Mouse (Mus musculus): ENCODE measurements around the gene Mical3.

Gene Mical3

DNA sequence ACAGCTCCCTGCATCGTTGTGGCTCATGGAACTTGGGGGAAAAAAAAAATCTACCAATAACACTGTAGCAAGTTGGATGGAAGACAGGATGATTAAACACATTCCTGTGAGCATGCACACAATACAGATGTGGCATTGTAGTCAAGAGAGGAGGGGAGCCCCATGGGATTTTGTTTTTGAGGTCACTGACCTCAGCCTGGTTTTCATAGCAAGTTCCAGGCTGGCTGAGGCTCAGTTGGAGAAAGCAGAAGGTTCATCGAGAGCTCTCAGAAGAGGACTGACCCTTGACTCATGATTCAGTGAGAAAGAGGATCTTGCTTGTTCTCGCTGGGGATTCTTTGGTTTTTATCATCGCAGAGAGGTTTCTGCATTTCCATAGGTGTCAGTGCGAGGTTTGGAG, 4.1 kb upstream of the Mical3 start:
- H3K27me3 ChIP-seq (ENCODE audit: control insufficient read depth, insufficient read depth, low read length, poor library complexity, severe bottlenecking) = no peaks in the 10 kb centered on the region; the same call in 1 of the 2 replicates
- DNase-seq (ENCODE audit: low read depth, low spot score) = no peak
- no peaks in the 10 kb centered on the region for H3K36me3 ChIP-seq (ENCODE audit: control insufficient read depth, insufficient read depth, low read length, poor library complexity, severe bottlenecking)

DNA sequence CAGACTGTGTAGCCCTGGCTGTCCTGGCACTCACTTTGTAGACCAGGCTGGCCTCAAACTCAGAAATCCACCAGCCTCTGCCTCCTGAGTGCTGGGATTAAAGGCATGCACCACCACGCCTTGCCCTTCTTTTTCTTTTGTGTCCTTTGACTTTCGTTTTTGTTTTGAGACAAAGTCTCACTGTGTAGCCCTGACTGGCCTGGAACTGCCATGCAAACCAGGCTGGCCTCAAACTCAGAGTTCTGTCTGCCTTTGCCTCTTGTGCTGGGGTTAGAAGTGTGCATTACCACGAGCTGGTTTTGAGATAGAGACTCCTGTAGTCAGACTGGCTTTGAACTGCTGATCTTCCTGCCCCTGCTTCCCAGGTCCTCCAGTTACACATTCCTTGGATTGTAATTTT, 3.5 kb upstream of the Mical3 start:
- H3K36me3 ChIP-seq (ENCODE audit: control insufficient read depth, insufficient read depth, low read length, poor library complexity, severe bottlenecking) = no peaks in the 10 kb centered on the region

DNA sequence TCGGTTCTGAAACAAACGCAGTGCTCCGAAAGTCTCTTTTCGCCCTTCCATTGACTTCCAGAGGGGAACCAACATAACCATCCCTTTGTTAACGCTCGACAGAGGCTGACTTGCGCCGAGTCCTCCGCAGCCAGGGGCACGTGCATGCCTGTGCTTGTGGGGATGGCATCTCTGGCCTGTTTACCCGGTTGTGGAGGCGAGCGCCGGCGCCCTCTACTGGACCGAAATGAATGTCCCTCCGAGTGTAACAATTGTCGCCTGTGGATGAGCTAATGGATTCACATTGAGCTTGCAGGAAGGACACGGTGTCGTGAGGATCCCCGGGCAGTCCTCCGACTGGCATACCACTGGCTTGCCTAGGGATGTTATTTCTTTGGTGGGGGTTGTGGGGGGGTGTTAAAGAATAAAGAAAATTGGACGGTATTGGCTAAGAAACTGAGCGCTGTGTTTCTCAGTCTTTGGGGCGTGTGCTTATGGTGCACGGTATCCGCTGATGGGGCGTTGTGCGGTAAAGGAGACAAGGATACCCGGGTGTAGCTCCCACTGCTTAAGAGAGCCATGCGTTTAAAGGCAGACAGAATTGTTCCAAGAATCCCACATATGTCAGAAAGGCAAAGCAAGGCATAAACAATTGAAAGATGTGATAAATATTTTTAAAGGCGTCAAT, 627 bp downstream of the Mical3 start:
- H3K36me3 ChIP-seq (ENCODE audit: control insufficient read depth, insufficient read depth, low read length, poor library complexity, severe bottlenecking) = no peaks in the 10 kb centered on the region
- no peaks in the 10 kb centered on the region; the same call in 1 of the 2 replicates for H3K27me3 ChIP-seq (ENCODE audit: control insufficient read depth, insufficient read depth, low read length, poor library complexity, severe bottlenecking)
- DNase-seq (ENCODE audit: low read depth, low spot score) = peak; percentile 89

More for the DNA sequence above, 3.5 kb upstream of the Mical3 start:
- DNase-seq (ENCODE audit: low read depth, low spot score) = no peak
- no peaks in the 10 kb centered on the region; the same call in 1 of the 2 replicates for H3K27me3 ChIP-seq (ENCODE audit: control insufficient read depth, insufficient read depth, low read length, poor library complexity, severe bottlenecking)

DNA sequence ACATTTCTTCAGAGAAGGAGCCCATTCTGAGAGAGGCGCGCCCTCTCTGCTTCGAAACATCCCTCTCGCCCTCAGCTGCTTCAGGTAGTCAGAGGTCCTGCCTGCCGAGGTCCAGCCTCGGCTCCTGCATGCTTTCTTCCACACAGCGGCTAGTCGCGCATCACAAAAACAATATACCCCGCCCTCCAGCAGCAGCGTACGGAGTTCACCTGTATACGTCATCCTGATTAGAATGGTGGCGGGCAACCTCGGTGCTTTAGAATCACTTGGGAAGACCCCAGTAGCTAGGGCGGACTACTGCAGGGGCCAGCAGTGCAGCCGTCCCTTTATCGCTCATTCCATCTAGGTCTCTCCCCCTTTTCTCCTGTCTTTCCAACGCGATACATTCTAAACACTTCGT, 1.3 kb downstream of the Mical3 start:
- no peaks in the 10 kb centered on the region for H3K36me3 ChIP-seq (ENCODE audit: control insufficient read depth, insufficient read depth, low read length, poor library complexity, severe bottlenecking)
- H3K27me3 ChIP-seq (ENCODE audit: control insufficient read depth, insufficient read depth, low read length, poor library complexity, severe bottlenecking) = no peaks in the 10 kb centered on the region; the same call in 1 of the 2 replicates
- DNase-seq (ENCODE audit: low read depth, low spot score) = no peak

DNA sequence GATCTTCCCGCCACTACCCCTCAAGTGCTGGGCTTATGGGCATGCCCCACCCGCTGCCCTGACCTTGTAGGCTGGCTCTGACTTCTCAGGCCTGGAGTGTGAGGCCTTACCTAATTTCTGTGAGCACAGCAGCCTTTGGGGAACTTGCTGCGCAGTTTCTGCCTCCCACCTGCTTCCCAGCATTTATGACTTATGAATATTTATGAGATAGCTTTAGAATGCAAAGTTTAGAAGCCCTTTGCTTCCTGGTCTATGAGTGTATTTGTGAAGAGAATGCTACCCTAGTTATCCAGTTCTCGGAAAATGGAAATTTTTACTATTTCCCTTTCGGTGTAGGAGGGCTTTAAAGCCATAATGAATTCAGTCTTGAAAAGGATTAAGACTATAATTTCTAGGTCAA, 2.1 kb downstream of the Mical3 start:
- no peak for DNase-seq (ENCODE audit: low read depth, low spot score)
- H3K36me3 ChIP-seq (ENCODE audit: control insufficient read depth, insufficient read depth, low read length, poor library complexity, severe bottlenecking) = no peaks in the 10 kb centered on the region
- H3K27me3 ChIP-seq (ENCODE audit: control insufficient read depth, insufficient read depth, low read length, poor library complexity, severe bottlenecking) = no peaks in the 10 kb centered on the region; the same call in 1 of the 2 replicates

DNA sequence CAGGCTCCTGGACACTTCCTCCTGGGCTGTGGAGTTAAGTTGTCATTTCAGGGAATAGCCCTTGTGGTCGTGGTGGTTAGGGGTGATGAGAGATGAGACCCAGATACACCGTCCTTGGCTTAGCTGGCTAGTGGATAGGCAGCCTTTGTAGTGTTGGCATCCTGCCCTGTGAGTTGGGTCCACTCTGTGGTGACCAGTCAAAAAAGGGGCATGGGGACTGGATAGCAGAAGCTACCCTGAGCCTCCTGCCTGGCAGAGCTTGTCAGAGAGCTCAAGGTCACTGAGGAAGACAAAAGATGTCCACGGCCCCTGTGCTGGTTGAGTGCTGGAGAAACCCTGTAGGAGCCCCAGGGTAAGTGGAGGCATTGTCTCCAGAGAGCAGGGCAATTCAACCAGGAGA, 3.1 kb downstream of the Mical3 start:
- Histone ChIP-seq H3K36me3 (ENCODE audit: control insufficient read depth, insufficient read depth, low read length, poor library complexity, severe bottlenecking) (no peaks in the 10 kb centered on the region), H3K27me3 (ENCODE audit: control insufficient read depth, insufficient read depth, low read length, poor library complexity, severe bottlenecking) (no peaks in the 10 kb centered on the region)
- no peak for DNase-seq (ENCODE audit: low read depth, low spot score)

DNA sequence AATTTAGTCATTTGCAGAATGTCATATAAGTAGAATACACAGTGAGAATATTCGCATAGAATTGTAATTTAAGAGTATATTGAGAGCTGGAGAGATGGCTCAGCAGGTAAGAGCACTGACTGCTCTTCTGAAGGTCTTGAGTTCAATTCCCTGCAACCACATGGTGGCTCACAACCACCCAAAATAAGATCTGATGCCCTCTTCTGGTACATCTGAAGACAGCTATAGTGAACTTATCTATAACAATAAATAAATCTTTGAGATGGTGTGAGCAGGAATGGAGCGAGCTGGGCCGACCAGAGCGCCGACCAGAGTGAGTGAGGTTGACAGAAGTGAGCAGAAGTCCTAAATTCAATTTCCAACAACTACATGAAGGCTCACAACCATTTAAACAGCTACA, 4.6 kb downstream of the Mical3 start:
- no peaks in the 10 kb centered on the region for H3K36me3 ChIP-seq (ENCODE audit: control insufficient read depth, insufficient read depth, low read length, poor library complexity, severe bottlenecking)
- no peaks in the 10 kb centered on the region for H3K27me3 ChIP-seq (ENCODE audit: control insufficient read depth, insufficient read depth, low read length, poor library complexity, severe bottlenecking)
- no peak for DNase-seq (ENCODE audit: low read depth, low spot score)

DNA sequence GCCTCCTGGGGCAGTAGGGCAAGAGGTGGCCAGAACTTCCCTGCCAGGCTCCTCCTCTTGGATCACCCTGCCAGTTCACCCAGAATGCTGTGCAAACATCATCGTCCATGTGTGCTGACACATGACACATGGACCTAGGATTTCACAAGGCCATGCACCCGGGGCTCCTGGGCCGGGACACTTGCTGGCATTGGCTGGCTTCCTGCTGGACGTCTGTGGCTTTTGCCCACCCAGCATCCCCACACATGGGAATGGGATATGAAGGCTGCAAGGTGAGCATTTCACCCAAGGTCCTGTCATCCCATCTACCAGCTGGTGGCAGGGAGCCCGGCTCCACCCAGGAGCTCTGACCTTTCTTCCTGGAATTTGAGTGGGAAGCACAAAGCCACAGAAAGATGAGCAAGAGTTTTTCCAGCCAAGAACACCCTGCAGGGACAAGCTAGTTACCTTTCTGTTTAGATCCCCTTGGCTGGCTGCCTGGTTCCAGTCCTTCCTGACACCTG, 8.0 kb downstream of the Mical3 start:
- H3K36me3 ChIP-seq (ENCODE audit: control insufficient read depth, insufficient read depth, low read length, poor library complexity, severe bottlenecking) = no peaks in the 10 kb centered on the region
- DNase-seq (ENCODE audit: low read depth, low spot score) = no peak

DNA sequence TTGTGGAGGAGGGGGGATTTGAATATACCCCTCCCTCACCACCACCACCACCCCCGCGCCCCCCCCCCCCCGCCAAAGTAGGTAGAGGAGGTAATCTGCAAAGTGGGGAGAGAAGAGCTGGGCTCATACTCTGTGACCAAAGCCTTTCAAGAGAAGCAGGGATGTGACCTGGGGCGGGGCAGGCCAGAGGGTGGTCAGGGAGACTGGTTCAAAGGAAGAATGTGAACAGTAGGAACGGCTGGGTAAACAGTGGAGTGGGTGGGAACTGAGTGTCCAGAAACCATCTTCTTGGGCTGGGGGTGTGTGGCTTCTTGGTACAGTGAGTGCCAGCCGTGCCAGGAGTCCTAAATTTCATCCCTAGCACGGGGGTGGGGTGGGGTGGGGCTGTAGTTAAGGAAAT, 10.0 kb downstream of the Mical3 start:
- Histone ChIP-seq H3K27me3 (ENCODE audit: control insufficient read depth, insufficient read depth, low read length, poor library complexity, severe bottlenecking) (no peaks in the 10 kb centered on the region), H3K36me3 (ENCODE audit: control insufficient read depth, insufficient read depth, low read length, poor library complexity, severe bottlenecking) (no peaks in the 10 kb centered on the region)
- DNase-seq (ENCODE audit: low read depth, low spot score) = no peak

More for the DNA sequence above, 8.0 kb downstream of the Mical3 start:
- no peaks in the 10 kb centered on the region for H3K27me3 ChIP-seq (ENCODE audit: control insufficient read depth, insufficient read depth, low read length, poor library complexity, severe bottlenecking)

DNA sequence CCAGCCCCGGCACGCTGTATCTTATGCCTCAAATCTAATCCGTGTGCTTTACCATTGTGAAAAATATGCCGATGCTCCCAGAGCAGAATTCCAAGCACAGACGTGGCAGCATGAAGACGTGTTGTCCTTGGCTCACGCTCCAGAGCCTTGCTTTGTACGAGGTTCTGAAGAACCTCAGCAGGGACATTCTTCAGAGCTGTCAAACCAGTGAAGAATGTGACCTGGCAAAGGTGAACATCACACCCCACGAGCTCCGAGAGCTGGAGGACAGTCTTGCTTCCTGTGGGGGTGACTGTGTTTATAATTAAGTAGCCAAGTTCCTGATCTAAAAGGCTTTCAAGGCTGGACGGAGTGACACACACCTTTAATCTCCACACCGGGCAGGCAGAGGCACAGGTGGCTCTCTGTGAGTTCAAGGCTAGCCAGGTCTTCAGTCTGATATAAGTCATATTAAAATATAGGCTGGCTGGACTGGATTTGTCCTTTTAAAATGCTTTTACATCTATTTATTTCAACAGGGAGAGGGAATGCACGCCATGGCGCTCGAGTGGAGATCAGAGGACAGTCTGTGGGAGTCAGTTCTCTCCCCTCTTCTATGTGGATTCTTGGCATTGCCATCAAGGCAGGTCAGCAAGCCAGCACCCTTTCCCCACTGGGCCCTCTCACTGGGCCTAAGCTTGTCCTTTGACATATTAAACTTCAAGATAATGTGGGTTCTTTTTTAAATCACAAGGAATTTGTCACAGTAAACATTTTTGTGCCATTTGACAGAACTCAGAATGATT, 12.6 kb downstream of the Mical3 start:
- DNase-seq (ENCODE audit: low read depth, low spot score) = no peak
- Histone ChIP-seq H3K36me3 (ENCODE audit: control insufficient read depth, insufficient read depth, low read length, poor library complexity, severe bottlenecking) (no peaks in the 10 kb centered on the region), H3K27me3 (ENCODE audit: control insufficient read depth, insufficient read depth, low read length, poor library complexity, severe bottlenecking) (no peaks in the 10 kb centered on the region)

DNA sequence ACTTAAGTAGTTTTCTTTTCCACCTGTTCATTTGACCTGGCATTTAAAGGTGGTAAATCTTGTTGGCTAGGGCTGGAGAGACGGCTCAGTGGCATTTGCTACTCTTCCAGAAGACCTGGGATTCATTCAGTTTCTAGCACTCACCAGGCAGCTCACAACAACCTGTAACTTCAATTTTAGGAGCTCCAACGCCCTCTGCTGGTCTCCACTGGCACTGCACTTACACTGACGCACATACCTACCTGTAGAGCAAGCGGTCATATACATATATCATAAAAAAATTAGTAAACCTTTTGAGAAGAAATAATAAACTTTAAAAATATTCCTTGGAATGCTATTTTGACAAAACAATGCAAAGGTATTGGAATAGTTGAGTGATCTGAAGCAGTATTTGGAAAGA, 13.7 kb downstream of the Mical3 start:
- Histone ChIP-seq H3K36me3 (ENCODE audit: control insufficient read depth, insufficient read depth, low read length, poor library complexity, severe bottlenecking) (no peaks in the 10 kb centered on the region), H3K27me3 (ENCODE audit: control insufficient read depth, insufficient read depth, low read length, poor library complexity, severe bottlenecking) (no peaks in the 10 kb centered on the region)
- peak; percentile 39 for DNase-seq (ENCODE audit: low read depth, low spot score)

DNA sequence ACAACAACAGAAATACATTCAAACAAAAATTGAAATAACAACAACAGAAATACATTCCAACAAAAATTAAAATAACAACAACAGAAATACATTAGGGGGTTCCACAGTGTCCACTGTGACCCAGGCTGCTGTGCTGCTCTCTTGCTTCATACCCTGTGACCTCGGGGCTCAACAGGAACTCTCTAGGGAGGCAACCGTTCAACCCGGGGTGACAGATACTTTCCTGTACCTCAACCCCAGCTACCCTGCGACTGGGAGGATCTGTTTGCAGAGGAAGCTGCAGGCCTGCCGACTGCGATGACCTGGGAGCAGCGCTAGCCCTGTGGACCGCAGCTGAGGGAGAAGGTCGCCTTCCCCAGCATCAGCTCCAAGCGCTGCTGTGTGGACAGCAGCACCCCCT, 14.4 kb downstream of the Mical3 start:
- no peak for DNase-seq (ENCODE audit: low read depth, low spot score)
- Histone ChIP-seq H3K36me3 (ENCODE audit: control insufficient read depth, insufficient read depth, low read length, poor library complexity, severe bottlenecking) (no peaks in the 10 kb centered on the region), H3K27me3 (ENCODE audit: control insufficient read depth, insufficient read depth, low read length, poor library complexity, severe bottlenecking) (no peaks in the 10 kb centered on the region)

DNA sequence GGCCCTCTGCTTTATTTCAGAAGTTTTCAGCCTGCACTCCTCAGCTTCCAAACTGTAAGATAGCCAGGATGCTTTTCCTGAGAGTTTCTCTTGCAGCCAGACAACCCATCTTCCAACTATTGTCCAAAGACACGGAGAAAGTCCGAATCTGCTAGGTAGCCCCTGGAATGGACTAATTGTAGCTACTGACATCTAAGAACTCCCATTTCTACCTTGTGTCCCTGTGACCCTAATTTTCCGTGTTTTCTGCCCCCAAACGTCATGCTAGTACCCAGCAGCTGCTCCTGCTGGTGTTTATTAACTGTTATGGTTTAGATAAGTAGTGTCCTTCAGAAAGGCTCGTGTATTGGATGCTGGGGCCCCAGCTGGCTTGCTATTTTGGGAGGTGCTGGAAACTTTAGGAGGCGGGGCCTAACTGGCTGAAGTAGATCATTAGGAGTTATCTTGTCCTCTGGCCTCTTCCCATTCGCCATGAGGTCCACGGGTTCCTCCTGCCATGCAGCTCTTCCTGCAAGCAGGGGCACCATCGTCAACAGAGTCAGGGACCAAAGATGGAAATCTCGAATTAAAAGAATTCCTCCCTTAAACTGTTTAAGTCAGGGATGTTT, 19.2 kb downstream of the Mical3 start:
- H3K27me3 ChIP-seq (ENCODE audit: control insufficient read depth, insufficient read depth, low read length, poor library complexity, severe bottlenecking) = no peaks in the 10 kb centered on the region
- DNase-seq (ENCODE audit: low read depth, low spot score) = no peak
- no peaks in the 10 kb centered on the region for H3K36me3 ChIP-seq (ENCODE audit: control insufficient read depth, insufficient read depth, low read length, poor library complexity, severe bottlenecking)

DNA sequence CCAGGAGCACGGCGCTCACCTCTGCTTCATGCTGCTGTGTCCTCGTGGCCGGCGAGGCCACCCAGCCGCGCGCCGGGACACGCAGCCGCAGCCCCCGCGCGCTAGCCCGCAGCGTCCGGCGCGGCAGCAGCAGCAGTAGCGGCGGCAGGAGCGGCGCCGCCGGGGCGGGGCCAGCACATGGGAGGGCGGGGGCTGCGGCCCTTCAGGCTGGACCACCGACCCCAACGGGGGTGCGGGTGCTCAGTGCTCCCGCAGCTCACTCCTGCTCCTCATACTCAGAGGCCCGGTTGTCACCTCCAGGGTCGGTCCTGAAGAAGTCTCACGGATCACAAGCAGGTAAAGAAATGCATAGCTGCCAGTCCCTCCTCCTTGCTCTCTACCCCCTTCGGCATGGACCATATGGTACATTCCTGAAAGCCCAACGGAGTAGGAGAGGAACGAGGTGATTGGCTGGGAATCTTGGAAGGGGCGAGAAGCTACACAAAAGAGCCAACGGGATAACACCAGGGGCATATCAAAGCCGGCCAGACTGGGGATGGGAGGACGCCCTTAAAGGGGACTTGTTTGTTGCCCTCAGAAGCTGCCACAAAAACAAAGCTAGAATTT, 20.7 kb downstream of the Mical3 start:
- Histone ChIP-seq H3K36me3 (ENCODE audit: control insufficient read depth, insufficient read depth, low read length, poor library complexity, severe bottlenecking) (no peaks in the 10 kb centered on the region), H3K27me3 (ENCODE audit: control insufficient read depth, insufficient read depth, low read length, poor library complexity, severe bottlenecking) (no peaks in the 10 kb centered on the region)
- peak; percentile 86 for DNase-seq (ENCODE audit: low read depth, low spot score)

All from splenic B cell, adult 2 months (primary cell).